Mouse (Mus musculus): Measurements from ENCODE around the gene Bcl2l12. TPM values are rescaled to one million over a fixed set of nuclear protein-coding genes. Genes with fewer than 3 reads are reported as not detected.

The Bcl2l12 gene
- polyA plus RNA-seq, 1 experiment from 2014 or later: 42.1 TPM

DNA sequence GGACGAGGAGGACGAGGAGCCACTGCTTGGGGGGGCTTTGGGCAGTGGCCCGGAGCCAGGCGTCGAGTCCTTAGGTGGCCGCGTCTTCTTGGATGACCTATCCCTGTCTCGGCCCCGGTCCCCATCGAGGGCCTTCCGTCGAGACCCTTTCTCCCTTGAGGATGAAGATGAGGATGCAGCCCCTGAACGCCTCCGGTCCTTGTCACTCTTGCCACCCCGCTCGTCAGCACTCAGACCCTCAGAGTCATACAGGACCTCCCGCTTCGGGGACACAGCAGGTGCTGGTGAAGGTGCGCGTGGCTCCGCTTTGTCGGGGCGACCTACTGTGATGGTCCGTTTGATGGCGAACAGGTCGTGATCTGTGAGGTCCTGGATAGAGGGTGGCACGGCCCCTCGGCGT is 8.6 kb upstream of the Bcl2l12 start:
- Histone ChIP-seq H3K4me2 (no peak overlapping the region), H3K27me3 (replicated peaks) (no peaks in the 10 kb centered on the region), H3K4me3 (no peak overlapping the region), H3K9ac (no peak overlapping the region), H3K36me3 (peaks cover 94% of the 10 kb centered on the region), H3K4me1 (replicated peaks) (0 out of 2 replicates have a peak, but pooled peaks cover 9% of the 10 kb centered on the region), H3K27ac (ENCODE audit: poor library complexity, severe bottlenecking) (no peak overlapping the region), H3K9me3 (replicated peaks) (no peaks in the 10 kb centered on the region)
- ATAC-seq (ENCODE audit: insufficient number of reproducible peaks, low FRiP score): no peak
- 95% methylated on average over 29 of the region's 29 CpGs for WGBS

GRCm38 (mm10) chr7:45006503-45006902 is 8.0 kb upstream of the Bcl2l12 start:
- no peak overlapping the region for H3K9ac ChIP-seq
- 91% methylated on average over 12 of the region's 12 CpGs for WGBS
- H3K4me1 ChIP-seq (replicated peaks): peaks cover 13% of the 10 kb centered on the region; the same call in 1 of the 2 replicates
- no peaks in the 10 kb centered on the region for H3K27me3 ChIP-seq (replicated peaks)
- no peaks in the 10 kb centered on the region for H3K9me3 ChIP-seq (replicated peaks)
- no peak overlapping the region for H3K4me3 ChIP-seq
- no peak overlapping the region for H3K27ac ChIP-seq (ENCODE audit: poor library complexity, severe bottlenecking)
- H3K4me2 ChIP-seq: no peak overlapping the region
- peaks cover 94% of the 10 kb centered on the region for H3K36me3 ChIP-seq
- no peak for ATAC-seq (ENCODE audit: insufficient number of reproducible peaks, low FRiP score)

DNA sequence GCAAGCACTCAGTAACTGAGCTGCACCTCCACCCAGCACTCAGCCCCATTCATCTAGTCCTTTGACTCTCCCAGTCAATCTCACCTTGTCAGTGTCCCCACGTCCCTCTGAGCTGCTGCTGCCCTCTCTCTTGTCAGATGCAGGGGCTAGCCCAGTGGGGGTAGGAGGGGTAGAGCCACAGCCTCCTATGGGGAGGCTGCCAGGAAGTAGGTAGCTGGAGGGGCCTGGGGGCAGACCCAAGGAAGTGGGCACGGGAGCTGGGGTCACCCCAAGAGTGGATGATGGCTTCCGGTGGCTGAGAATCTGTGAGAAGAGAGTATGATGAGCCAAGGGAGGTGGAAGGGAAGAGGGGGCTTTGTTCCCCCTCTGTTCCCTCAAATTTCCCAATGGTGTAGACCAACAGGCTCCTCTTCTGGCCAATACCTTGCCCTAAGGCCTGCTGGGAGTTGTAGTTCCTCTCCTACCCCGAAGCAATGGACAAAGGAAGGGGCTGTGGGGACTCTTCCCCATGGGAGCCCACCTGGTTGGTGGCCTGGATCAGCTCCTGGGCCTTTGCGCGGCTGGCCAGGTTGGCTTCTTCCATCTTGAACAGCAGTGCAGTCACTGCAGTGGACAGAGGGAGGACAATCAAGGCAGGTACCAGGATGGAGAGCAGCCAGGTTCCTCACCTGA is 6.9 kb upstream of the Bcl2l12 start:
- Histone ChIP-seq H3K4me3 (no peak overlapping the region), H3K4me1 (replicated peaks) (peaks cover 23% of the 10 kb centered on the region), H3K4me2 (no peak overlapping the region), H3K27me3 (replicated peaks) (no peaks in the 10 kb centered on the region), H3K27ac (ENCODE audit: poor library complexity, severe bottlenecking) (peak overlapping the region; percentile 5; the same call in 1 of the 2 replicates), H3K9ac (no peak overlapping the region), H3K9me3 (replicated peaks) (no peaks in the 10 kb centered on the region), H3K36me3 (peaks cover 98% of the 10 kb centered on the region)
- WGBS: 88% methylated on average over 6 of the region's 6 CpGs
- ATAC-seq (ENCODE audit: insufficient number of reproducible peaks, low FRiP score): no peak

- H3K27ac ChIP-seq (ENCODE audit: poor library complexity, severe bottlenecking): 0 out of 2 replicates have a peak overlapping the region, but pooled peaks have one; percentile 30
- no peak overlapping the region for H3K4me3 ChIP-seq
- H3K36me3 ChIP-seq: peaks cover 98% of the 10 kb centered on the region
- no peak overlapping the region for H3K4me2 ChIP-seq
- no peak overlapping the region for H3K9ac ChIP-seq
- no peaks in the 10 kb centered on the region for H3K27me3 ChIP-seq (replicated peaks)
- ATAC-seq (ENCODE audit: insufficient number of reproducible peaks, low FRiP score): no peak
- 53% methylated on average over 3 of the region's 3 CpGs for WGBS
- no peaks in the 10 kb centered on the region for H3K9me3 ChIP-seq (replicated peaks)
- H3K4me1 ChIP-seq (replicated peaks): peaks cover 32% of the 10 kb centered on the region
Measured at GRCm38 (mm10) chr7:45004546-45004945, 6.0 kb upstream of the Bcl2l12 start.

- Histone ChIP-seq H3K4me1 (replicated peaks) (peaks cover 45% of the 10 kb centered on the region), H3K4me2 (no peak overlapping the region), H3K4me3 (no peak overlapping the region), H3K36me3 (peaks cover 79% of the 10 kb centered on the region), H3K27me3 (replicated peaks) (no peaks in the 10 kb centered on the region), H3K27ac (ENCODE audit: poor library complexity, severe bottlenecking) (no peak overlapping the region), H3K9ac (no peak overlapping the region), H3K9me3 (replicated peaks) (no peaks in the 10 kb centered on the region)
- no peak for ATAC-seq (ENCODE audit: insufficient number of reproducible peaks, low FRiP score)
- WGBS: 80% methylated on average over 7 of the region's 7 CpGs
Measured at GRCm38 (mm10) chr7:45002440-45002839, 3.9 kb upstream of the Bcl2l12 start.

GRCm38 (mm10) chr7:45000539-45001114 is 2.1 kb upstream of the Bcl2l12 start:
- Histone ChIP-seq H3K4me1 (replicated peaks) (peaks cover 54% of the 10 kb centered on the region), H3K36me3 (peaks cover 67% of the 10 kb centered on the region), H3K9me3 (replicated peaks) (no peaks in the 10 kb centered on the region), H3K27me3 (replicated peaks) (no peaks in the 10 kb centered on the region), H3K4me2 (no peak overlapping the region), H3K27ac (ENCODE audit: poor library complexity, severe bottlenecking) (peak overlapping the region; percentile 32; the same call in 1 of the 2 replicates), H3K9ac (no peak overlapping the region), H3K4me3 (no peak overlapping the region)
- 84% methylated on average over 21 of the region's 21 CpGs for whole genome bisulfite sequencing
- no peak for ATAC-seq (ENCODE audit: insufficient number of reproducible peaks, low FRiP score)

GRCm38 (mm10) chr7:44999753-45000152 is 1.2 kb upstream of the Bcl2l12 start:
- H3K27me3 ChIP-seq (replicated peaks): no peaks in the 10 kb centered on the region
- H3K4me3 ChIP-seq: no peak overlapping the region; the same call in 1 of the 2 replicates
- no peak for ATAC-seq (ENCODE audit: insufficient number of reproducible peaks, low FRiP score)
- H3K4me2 ChIP-seq: peak overlapping the region; percentile 83
- 55% methylated on average over 11 of the region's 11 CpGs for WGBS
- peak overlapping the region; percentile 37; the same call in 1 of the 2 replicates for H3K9ac ChIP-seq
- H3K27ac ChIP-seq (ENCODE audit: poor library complexity, severe bottlenecking): peak overlapping the region; percentile 32
- peaks cover 50% of the 10 kb centered on the region for H3K4me1 ChIP-seq (replicated peaks)
- no peaks in the 10 kb centered on the region for H3K9me3 ChIP-seq (replicated peaks)
- peaks cover 68% of the 10 kb centered on the region for H3K36me3 ChIP-seq

DNA sequence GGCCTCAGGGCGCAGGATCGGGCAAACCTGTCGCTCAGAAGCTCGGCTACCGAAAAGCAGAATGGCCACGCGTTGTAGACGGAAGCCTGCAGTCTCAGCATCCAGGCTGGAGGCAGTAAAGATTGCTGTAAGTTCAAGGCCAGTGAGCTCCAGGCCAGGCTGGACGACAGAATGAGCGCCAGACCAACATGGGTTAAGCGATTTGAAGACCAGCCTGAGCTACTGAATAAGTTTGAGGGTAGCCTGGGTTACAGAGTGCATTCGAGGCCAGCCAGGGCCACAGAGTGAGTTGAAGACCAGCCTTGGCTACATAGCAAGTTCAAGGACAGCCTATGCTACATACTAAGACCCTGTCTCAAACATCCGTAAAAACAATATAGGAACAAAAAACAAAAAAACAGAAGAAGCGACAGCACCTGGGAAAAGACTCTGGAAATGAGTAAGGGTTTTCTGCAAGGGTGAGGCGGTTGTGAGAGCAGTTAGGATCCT is 528 bp downstream of the Bcl2l12 start:
- Histone ChIP-seq H3K4me1 (replicated peaks) (peaks cover 45% of the 10 kb centered on the region), H3K36me3 (peaks cover 68% of the 10 kb centered on the region), H3K4me3 (peak overlapping the region; percentile 60), H3K9ac (peak overlapping the region; percentile 87), H3K9me3 (replicated peaks) (no peaks in the 10 kb centered on the region), H3K4me2 (peak overlapping the region; percentile 83), H3K27me3 (replicated peaks) (no peaks in the 10 kb centered on the region), H3K27ac (ENCODE audit: poor library complexity, severe bottlenecking) (peak overlapping the region; percentile 74)
- ATAC-seq (ENCODE audit: insufficient number of reproducible peaks, low FRiP score): no peak
- 2% methylated on average over 15 of the region's 15 CpGs for WGBS

DNA sequence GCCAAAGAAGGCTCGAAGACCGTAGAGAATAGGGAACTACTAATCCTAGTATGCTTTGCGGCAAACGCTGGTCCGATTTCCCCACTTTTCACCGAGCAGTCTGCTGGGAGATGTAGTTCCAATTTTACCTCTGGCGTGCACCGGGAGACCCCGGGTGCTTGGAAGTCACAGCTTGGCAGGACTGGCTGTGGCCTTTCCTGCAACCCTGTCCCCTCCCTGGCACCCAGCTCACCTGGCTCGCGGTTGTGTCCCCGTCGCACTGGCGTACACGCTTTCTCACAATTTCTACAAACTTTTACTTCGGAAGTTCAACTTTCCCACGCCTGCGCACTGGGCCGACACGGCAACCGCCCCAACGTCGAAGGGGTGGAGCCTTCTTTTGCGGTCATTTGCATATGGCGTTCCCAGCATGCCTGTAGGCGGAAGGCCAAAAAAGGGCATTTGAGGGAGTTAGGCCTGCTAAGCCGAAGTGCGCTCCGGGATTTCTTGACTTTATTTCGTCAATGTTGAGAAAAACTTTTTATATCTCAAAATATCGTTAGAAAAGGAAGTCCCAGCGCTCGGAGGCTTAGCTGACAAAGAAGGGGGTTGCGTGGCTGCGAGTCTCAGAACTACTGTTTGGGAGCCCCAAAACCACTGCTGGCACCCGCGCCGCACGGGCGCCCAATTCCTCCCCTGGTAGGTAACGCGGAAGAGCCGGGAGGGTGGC is 1.1 kb downstream of the Bcl2l12 start, which contains the start of gene Irf3:
Gene Irf3, plus strand, starts transcription at position 418 of the 709 bp plus-strand sequence.
- under 1% methylated on average over 43 of the region's 43 CpGs for WGBS

DNA sequence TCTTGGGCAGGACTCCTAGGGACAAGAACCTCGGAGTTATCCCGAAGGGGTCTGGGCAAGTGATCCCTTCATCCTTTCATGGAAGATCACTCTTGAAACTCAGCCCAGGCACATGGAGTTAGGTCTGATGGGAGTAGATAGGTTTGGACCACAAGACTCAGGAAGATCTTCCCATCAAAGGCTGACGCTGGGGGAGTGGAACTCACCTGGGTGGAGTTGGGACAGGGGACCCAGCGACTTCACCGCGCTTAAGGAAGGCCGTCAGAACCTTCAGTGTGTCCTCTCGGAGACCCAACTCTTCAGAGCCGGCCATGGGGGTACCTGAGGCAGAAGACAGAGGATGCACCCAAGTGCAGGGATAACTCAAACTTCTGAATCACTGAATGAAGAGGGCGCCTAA is 1.8 kb downstream of the Bcl2l12 start:
- no peak for ATAC-seq (ENCODE audit: insufficient number of reproducible peaks, low FRiP score)
- Histone ChIP-seq H3K27ac (ENCODE audit: poor library complexity, severe bottlenecking) (peak overlapping the region; percentile 74; the same call in 1 of the 2 replicates), H3K4me2 (peak overlapping the region; percentile 83), H3K36me3 (peaks cover 68% of the 10 kb centered on the region), H3K4me3 (peak overlapping the region; percentile 60), H3K9ac (peak overlapping the region; percentile 87), H3K27me3 (replicated peaks) (no peaks in the 10 kb centered on the region), H3K9me3 (replicated peaks) (no peaks in the 10 kb centered on the region), H3K4me1 (replicated peaks) (peaks cover 43% of the 10 kb centered on the region)
- 14% methylated on average over 10 of the region's 10 CpGs for WGBS

More for the DNA sequence above, 1.1 kb downstream of the Bcl2l12 start, which contains the start of gene Irf3:
- Histone ChIP-seq H3K9me3 (replicated peaks) (no peaks in the 10 kb centered on the region), H3K4me2 (peak within 1 kb of the TSS; percentile 83), H3K9ac (peak within 1 kb of the TSS; percentile 87), H3K4me1 (replicated peaks) (peaks cover 45% of the 10 kb centered on the region), H3K27ac (ENCODE audit: poor library complexity, severe bottlenecking) (peak within 1 kb of the TSS; percentile 74), H3K27me3 (replicated peaks) (no peaks in the 10 kb centered on the region), H3K4me3 (peak within 1 kb of the TSS; percentile 60), H3K36me3 (peaks cover 68% of the 10 kb centered on the region)
- ATAC-seq (ENCODE audit: insufficient number of reproducible peaks, low FRiP score): peak; percentile 92
